Mouse (Mus musculus) midbrain, embryonic 15.5 days (tissue): ENCODE measurements around the gene Sept1. TPM values are rescaled to one million over a fixed set of nuclear protein-coding genes. Genes with fewer than 3 reads are reported as not detected.
A peak's percentile ranks its signal among the peaks of the same experiment; 100 is the strongest.
"Not testable (repeated sequence)": the region's sequence is repeated elsewhere in the genome, so short reads cannot be mapped to it uniquely, and the experiment has no call there.

ENCODE experiments used
- ATAC-seq: fragments of 200-750 bp; cut with Nextera tagmentation; replicated peaks from 2 replicates; pipeline ENCODE4 v1.8.0; 2017; ENCODE audit warnings: moderate TSS enrichment
- H3K27ac ChIP-seq: fragments of 300-500 bp; sonication (generic); 2 replicates; pipeline ENCODE4 v1.5.1; 2015; ENCODE audit warnings: mild to moderate bottlenecking, inconsistent platforms
- H3K27me3 ChIP-seq: fragments of 300-500 bp; sonication (generic); replicated peaks from 2 replicates; pipeline ENCODE4 v1.6.1; 2015; ENCODE audit warnings: inconsistent platforms
- H3K36me3 ChIP-seq: fragments of 300-500 bp; sonication (generic); replicated peaks from 2 replicates; pipeline ENCODE4 v1.6.1; 2015; ENCODE audit warnings: inconsistent platforms
- H3K4me1 ChIP-seq: fragments of 300-500 bp; sonication (generic); 2 replicates; pipeline ENCODE4 v1.6.1; 2015; ENCODE audit warnings: inconsistent platforms
- H3K4me2 ChIP-seq: fragments of 300-500 bp; sonication (generic); 2 replicates; pipeline ENCODE4 v1.6.1; 2015; ENCODE audit warnings: inconsistent platforms, mild to moderate bottlenecking, moderate library complexity
- H3K4me3 ChIP-seq: fragments of 300-500 bp; sonication (generic); 2 replicates; pipeline ENCODE4 v1.5.1; 2015; ENCODE audit warnings: mild to moderate bottlenecking, inconsistent platforms
- H3K9ac ChIP-seq: fragments of 300-500 bp; sonication (generic); 2 replicates; pipeline ENCODE4 v1.6.1; 2015; ENCODE audit warnings: mild to moderate bottlenecking, inconsistent platforms
- H3K9me3 ChIP-seq: fragments of 300-500 bp; sonication (generic); 2 replicates; pipeline ENCODE4 v1.6.1; 2016; ENCODE audit warnings: inconsistent platforms
- WGBS: fragments of 180-500 bp; shearing (Covaris S2); methylation state at CpG from one replicate; pipeline ENCODE4 v1.1.7; 2015; ENCODE audit warnings: mixed read lengths; 5-methylcytosine and 5-hydroxymethylcytosine counted together
- polyA plus RNA-seq: library from polyadenylated mRNA; unstranded; fragments of >200 nt; fragmentation: Nextera tagmentation; extraction: Ambion mirVana; gene quantifications from 2 replicates; pipeline ENCODE4 v1.2.1, GENCODE M21; 2015

Sept1 gene
- polyA plus RNA-seq, 1 experiment from 2014 or later, result 17.0 TPM

DNA sequence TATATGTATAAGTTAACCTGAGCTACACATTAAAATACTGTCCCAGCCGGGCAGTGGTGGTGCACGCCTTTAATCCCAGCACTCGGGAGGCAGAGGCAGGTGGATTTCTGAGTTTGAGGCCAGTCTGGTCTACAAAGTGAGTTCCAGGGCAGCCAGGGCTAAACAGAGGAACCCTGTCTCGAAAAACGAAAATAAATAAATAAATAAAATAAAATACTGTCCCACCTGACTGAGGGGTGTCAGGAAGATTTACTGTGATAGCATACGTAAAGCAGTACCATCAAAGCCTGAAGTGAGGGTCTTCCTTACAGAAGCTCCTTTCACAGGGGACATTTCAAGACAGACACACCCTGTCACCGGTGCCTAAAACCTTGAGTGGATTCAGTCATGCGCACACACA lies 17.6 kb upstream of the Sept1 start:
- H3K9ac ChIP-seq, ATAC-seq, H3K36me3 ChIP-seq, H3K27ac ChIP-seq, H3K4me2 ChIP-seq, H3K9me3 ChIP-seq, H3K27me3 ChIP-seq, H3K4me3 ChIP-seq: not testable (repeated sequence)
- WGBS, result 89% methylated on average over 8 of the region's 8 CpGs
- peaks cover 22% of the 10 kb centered on the region for H3K4me1 ChIP-seq

DNA sequence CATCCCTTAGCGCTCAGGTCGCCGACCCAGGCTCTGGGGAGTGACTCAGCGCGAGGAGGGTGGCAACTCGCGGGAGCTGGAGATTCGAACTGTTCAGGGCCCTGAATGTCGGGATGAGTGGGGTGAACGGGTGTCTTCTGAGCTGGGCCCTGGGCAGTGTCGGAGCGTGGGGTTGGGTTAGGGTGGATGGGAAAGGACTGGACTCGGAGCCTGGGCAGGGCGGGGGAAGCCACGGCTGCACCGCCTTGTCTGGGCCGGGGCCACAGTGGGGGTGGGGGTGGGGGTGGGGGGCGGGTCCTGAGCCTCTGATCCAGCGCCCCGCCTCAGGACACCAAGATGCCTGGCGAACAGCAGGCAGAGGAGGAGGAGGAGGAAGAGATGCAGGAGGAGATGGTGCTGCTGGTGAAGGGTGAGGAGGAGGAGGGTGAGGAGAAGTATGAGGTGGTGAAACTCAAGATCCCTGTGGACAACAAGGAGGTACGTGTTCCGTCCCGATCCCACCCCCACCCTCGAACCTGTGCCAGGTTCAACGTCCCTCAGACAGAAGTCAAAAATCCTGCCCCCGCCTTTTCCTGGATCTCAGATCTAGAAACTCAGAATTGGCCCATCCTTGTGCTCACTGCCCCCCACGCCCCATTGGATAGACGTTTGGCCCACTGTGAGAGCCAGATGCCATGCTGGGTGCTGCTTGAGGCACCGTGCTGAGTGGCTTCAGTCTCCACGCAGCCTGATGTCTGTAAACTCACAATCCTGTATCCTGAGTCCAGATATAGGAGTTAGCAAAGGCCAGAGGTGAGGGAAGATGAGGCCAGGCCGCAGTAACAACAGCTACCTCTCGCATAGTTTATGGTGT lies 12.0 kb upstream of the Sept1 start:
- H3K36me3 ChIP-seq, result 0 out of 2 replicates have a peak, but pooled peaks cover 5% of the 10 kb centered on the region
- H3K27me3 ChIP-seq, result no peaks in the 10 kb centered on the region
- WGBS, result 14% methylated on average over 25 of the region's 33 CpGs
- H3K9ac ChIP-seq, result peak overlapping the region; percentile 79
- peaks cover 26% of the 10 kb centered on the region for H3K4me1 ChIP-seq
- H3K4me3 ChIP-seq, result peak overlapping the region; percentile 97
- ATAC-seq, result peak; percentile 77
- H3K4me2 ChIP-seq, result peak overlapping the region; percentile 90
- H3K27ac ChIP-seq, result peak overlapping the region; percentile 81
- no peaks in the 10 kb centered on the region for H3K9me3 ChIP-seq

DNA sequence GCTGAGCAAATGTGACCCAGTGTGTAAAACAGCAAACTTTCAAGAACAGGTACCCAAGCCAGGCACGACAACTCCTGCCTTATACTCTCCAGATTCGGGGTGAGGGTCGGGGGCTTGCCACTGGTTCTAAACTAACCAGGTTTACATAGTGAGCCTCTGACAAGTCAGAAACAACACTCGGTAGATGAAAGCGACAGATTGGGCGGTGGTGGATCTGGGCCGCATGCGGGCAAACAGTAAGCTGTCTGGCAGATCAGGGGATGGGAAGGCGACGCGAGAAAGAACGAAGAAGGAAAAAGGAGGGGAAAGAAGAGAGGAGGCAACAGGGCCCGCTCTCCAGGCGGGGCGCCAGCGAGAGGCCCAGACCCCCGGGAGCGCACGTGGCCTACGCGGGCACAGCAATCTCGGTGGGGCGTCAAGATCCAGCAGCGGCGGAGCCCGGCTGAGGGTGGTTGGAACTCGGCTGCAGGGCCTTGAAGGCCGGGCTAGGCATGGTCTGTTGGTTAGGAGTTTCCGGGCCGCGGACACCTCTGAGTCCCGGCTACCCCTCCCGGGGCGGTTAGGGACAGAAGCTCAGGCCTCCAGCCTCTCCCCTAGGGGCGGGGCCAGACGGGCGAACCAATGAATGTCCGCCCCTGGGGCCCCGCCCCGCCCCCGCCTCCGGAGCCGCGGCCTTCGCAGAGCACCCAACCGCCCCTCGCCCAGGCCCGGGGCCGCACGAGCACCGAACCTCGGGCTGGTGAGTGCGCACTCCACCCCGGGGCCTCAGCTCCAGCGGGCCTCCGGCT lies 11.1 kb upstream of the Sept1 start, which contains the start of gene Zfp771:
Zfp771 (plus strand) TSS at position 405 of the 788 bp plus-strand sequence.
- peaks cover 26% of the 10 kb centered on the region for H3K4me1 ChIP-seq
- no peaks in the 10 kb centered on the region for H3K9me3 ChIP-seq
- H3K9ac ChIP-seq, result peak within 1 kb of the TSS; percentile 79
- H3K4me3 ChIP-seq, result peak within 1 kb of the TSS; percentile 97
- WGBS, result 1% methylated on average over 56 of the region's 56 CpGs
- no peaks in the 10 kb centered on the region for H3K27me3 ChIP-seq
- peaks cover 5% of the 10 kb centered on the region; the same call in 1 of the 2 replicates for H3K36me3 ChIP-seq
- peak within 1 kb of the TSS; percentile 90 for H3K4me2 ChIP-seq
- H3K27ac ChIP-seq, result peak within 1 kb of the TSS; percentile 81
- ATAC-seq, result peak; percentile 94

DNA sequence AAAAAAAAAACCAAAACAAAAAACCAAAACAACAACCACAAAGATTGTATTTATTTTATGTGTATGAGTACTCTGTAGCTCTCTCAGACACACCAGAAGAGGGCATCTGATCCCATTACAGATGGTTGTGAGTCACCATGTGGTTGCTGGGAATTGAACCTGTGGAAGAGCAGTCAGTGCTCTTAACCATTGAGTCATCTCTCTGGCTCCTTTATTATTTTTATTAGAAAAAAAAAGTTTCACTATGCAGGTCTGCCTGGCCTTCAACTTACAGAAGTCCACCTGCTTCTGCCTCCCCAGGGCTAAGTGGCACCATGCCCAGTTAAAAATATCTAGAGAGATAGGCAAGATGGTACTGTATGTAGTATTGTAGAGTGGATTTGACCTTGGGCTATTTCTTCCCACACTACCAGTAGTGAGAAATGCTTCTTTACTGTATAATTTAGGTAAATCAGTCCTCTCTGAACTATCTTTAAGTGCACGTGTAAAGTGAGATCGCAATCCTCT lies 10.5 kb upstream of the Sept1 start:
- Histone ChIP-seq H3K27ac (peak overlapping the region; percentile 81; the same call in 1 of the 2 replicates), H3K4me1 (peaks cover 26% of the 10 kb centered on the region), H3K36me3 (peaks cover 10% of the 10 kb centered on the region; the same call in 1 of the 2 replicates), H3K4me2 (peak overlapping the region; percentile 90), H3K9me3 (no peaks in the 10 kb centered on the region), H3K9ac (peak overlapping the region; percentile 79; the same call in 1 of the 2 replicates), H3K27me3 (no peaks in the 10 kb centered on the region), H3K4me3 (peak overlapping the region; percentile 97)
- 46% methylated on average over 2 of the region's 2 CpGs for WGBS
- ATAC-seq, result 0 out of 2 replicates have a peak, but pooled peaks have one; percentile 1

DNA sequence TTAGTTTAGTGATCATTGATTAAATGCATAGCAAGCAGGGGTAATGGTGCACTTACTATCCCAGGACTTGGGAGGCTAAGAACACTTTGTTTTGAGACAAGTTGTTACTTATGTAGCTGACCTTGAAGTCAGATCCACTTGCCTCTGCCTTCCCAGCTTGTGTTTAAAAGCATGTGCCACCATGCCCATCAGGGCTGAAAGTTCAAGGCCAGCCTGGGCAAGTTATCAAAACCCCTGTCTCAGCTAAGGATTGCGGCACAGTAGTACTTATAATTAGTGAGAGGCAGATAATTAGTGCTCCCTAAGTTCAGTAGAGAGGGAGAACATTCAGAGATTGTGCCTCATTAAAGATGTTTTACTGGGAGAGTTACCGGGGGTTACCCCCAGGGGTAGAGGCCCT lies 1.8 kb upstream of the Sept1 start:
- no peak for ATAC-seq
- H3K9ac ChIP-seq, result no peak overlapping the region
- no peak overlapping the region for H3K27ac ChIP-seq
- no peak overlapping the region for H3K4me3 ChIP-seq
- no peaks in the 10 kb centered on the region for H3K9me3 ChIP-seq
- H3K4me1 ChIP-seq, result peaks cover 38% of the 10 kb centered on the region
- peaks cover 38% of the 10 kb centered on the region for H3K36me3 ChIP-seq
- no peaks in the 10 kb centered on the region for H3K27me3 ChIP-seq
- H3K4me2 ChIP-seq, result peak overlapping the region; percentile 62
- WGBS, result 94% methylated on average over 2 of the region's 2 CpGs

DNA sequence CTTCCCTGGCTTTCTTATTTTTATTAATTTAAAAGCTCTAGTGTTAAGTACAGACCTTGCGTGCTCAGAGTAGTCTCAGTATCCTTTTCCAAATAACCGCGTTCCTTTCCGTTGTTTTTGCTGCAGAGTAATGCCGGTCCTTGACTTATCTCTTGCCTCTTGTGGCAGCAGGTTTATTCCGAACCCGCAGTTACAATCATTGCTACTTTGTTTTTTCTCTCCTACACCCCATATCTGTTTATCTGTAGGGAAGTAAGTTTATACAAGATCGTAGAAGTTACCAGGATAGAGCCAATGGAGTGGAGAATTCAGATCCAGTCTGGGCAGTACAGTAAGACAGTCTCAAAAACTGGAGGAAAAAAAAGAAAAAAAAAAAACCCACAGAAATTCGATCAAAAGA lies 835 bp upstream of the Sept1 start:
- ATAC-seq, result no peak
- H3K4me2 ChIP-seq, result peak overlapping the region; percentile 62
- H3K27me3 ChIP-seq, result no peaks in the 10 kb centered on the region
- WGBS, result 9% methylated on average over 9 of the region's 9 CpGs
- H3K9me3 ChIP-seq, result no peaks in the 10 kb centered on the region
- peak overlapping the region; percentile 99 for H3K27ac ChIP-seq
- H3K4me3 ChIP-seq, result peak overlapping the region; percentile 97
- peaks cover 40% of the 10 kb centered on the region for H3K4me1 ChIP-seq
- H3K9ac ChIP-seq, result peak overlapping the region; percentile 99
- H3K36me3 ChIP-seq, result peaks cover 36% of the 10 kb centered on the region

DNA sequence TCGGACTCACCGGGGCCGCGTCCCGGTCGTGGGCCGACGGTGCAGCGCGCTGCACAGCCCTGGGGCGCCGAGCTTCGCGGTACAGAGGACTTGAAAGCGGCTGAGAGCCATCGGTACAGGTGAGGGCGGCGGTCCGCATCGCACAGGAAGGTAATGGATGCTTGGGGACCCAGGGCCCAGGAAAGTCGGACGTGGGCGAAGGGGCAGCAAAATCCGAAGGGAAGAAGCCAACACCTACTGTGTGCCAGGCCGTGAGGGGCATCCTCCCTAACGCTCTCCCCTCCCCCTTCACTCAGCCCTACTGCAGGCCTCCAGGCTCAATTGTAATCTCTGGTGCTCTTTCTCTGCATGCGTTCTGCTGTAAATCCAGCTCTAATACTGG lies 429 bp upstream of the Sept1 start:
- Histone ChIP-seq H3K4me2 (peak overlapping the region; percentile 62), H3K9ac (peak overlapping the region; percentile 99), H3K9me3 (no peaks in the 10 kb centered on the region), H3K27ac (peak overlapping the region; percentile 99), H3K4me1 (peaks cover 40% of the 10 kb centered on the region), H3K36me3 (peaks cover 32% of the 10 kb centered on the region), H3K4me3 (peak overlapping the region; percentile 97), H3K27me3 (no peaks in the 10 kb centered on the region)
- WGBS, result 0% methylated on average over 27 of the region's 27 CpGs
- ATAC-seq, result peak; percentile 48

DNA sequence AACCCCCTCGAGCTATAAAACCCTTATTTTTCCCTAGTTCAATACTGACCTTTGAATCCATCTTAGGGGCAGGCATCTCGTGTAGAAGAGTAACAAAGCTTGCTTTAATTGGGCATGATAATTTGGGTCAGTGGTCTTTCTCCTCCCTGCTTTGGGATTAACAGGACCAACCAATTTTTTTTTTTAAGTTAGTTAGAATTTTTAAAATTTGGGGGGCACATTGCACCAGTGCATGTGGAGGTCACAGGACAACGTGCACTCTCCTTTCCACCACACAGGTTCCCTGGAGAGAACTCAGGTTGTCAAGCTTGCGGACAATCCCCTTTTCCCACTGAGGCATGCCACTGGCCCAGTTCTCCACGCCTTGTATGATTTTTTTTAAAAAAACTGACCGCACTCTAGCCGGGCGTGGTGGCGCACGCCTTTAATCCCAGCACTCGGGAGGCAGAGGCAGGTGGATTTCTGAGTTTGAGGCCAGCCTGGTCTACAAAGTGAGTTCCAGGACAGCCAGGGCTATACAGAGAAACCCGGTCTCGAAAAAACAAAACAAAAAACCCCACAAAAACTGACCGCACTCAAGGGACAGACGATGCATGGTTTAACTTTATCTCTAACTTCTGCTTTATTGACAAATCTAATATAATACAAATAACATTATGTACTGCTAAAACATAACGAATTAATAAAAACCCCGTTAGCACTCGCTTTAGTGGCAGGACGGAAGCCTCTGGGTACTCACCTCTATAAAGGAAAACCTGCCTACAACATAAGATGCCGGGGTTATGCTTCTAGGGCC lies 906 bp downstream of the Sept1 start:
- no peak for ATAC-seq
- Histone ChIP-seq H3K27me3 (no peaks in the 10 kb centered on the region), H3K27ac (peak overlapping the region; percentile 99), H3K4me2 (peak overlapping the region; percentile 62), H3K9ac (peak overlapping the region; percentile 99), H3K4me3 (peak overlapping the region; percentile 97), H3K36me3 (peaks cover 19% of the 10 kb centered on the region), H3K9me3 (no peaks in the 10 kb centered on the region), H3K4me1 (peaks cover 37% of the 10 kb centered on the region)
- 3% methylated on average over 20 of the region's 20 CpGs for WGBS

DNA sequence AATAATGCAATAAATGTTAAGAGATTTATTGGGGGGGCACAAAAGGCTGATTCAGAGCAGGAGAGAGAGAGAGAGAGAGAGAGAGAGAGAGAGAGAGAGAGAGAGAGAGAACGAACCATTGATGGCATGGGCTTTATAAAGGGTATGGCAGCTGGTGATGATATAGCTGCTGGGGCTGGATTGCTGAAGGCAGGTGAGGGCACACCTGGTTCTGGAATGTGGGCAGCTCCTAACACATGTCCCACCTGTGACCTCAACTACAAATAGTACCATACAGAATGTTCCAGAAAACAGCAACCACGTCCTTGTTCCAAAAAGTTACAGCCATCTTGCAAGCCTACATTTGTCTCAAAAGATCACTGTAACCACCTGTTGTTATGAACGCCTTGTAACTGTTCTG lies 1.6 kb downstream of the Sept1 start:
- Histone ChIP-seq H3K4me2 (peak overlapping the region; percentile 62), H3K4me1 (peaks cover 37% of the 10 kb centered on the region), H3K36me3 (peaks cover 12% of the 10 kb centered on the region), H3K9ac (peak overlapping the region; percentile 99; the same call in 1 of the 2 replicates), H3K4me3 (peak overlapping the region; percentile 97), H3K27me3 (no peaks in the 10 kb centered on the region), H3K27ac (peak overlapping the region; percentile 99; the same call in 1 of the 2 replicates), H3K9me3 (no peaks in the 10 kb centered on the region)
- 74% methylated on average over 3 of the region's 3 CpGs for WGBS
- no peak for ATAC-seq

DNA sequence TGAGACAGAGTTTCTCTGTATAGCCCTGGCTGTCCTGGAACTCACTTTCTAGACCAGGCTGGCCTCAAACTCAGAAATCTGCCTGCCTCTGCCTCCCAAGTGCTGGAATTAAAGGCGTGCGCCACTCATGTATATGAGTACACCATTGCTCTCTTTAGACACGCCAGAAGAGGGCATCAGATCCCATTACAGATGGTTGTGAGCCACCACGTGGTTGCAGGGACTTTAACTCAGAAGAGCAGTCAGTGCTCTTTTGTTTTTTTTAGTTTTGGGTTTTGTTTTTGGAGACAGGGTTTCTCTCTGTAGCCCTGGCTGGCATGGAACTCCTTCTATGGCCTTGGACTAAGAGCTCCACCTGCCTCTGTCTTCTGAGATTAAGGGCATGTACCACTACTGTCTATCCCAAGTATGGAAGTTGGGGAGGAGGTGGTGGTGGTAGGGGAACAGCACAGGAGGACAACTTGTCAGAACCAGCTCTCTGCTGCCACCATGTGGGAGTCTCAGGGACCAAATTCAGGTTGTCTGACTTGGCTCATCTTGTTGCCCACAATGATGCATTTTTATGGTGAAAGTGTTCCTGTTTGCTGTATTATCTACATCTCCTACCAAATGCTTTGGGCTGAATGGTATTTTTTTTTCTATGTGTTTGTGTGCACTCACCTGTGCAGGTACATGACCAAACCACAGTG lies 4.2 kb downstream of the Sept1 start:
- Histone ChIP-seq H3K4me2 (no peak overlapping the region), H3K4me3 (no peak overlapping the region), H3K9ac (no peak overlapping the region), H3K4me1 (peaks cover 24% of the 10 kb centered on the region), H3K27ac (no peak overlapping the region), H3K36me3 (no peaks in the 10 kb centered on the region), H3K9me3 (no peaks in the 10 kb centered on the region), H3K27me3 (no peaks in the 10 kb centered on the region)
- 61% methylated on average over 4 of the region's 4 CpGs for WGBS
- no peak for ATAC-seq
